8 mouse cellular contexts compared by ENCODE assay signal in genomic region chr8:84600311-84600907, GRCm38 (mm10).
A peak's percentile ranks its signal among the peaks of the same experiment; 100 is the strongest.
DNase-seq lines count a peak whose midpoint lies in the region; ATAC-seq lines count a peak whose summit lies in the region.

No protein-coding gene starts in this region.

- no peaks in the 10 kb centered on the region for H3K9me3 ChIP-seq in lung, embryonic 15.5 days
- no peaks in the 10 kb centered on the region for H3K9me3 ChIP-seq in forebrain, embryonic 15.5 days
- H3K9me3 ChIP-seq in liver, embryonic 11.5 days (ENCODE audit: control insufficient read depth, low read length), result no peaks in the 10 kb centered on the region
- no peaks in the 10 kb centered on the region for H3K9me3 ChIP-seq in stomach, embryonic 15.5 days

- H3K27ac ChIP-seq in lung, embryonic 15.5 days, result no peak overlapping the region
- H3K27ac ChIP-seq in forebrain, embryonic 15.5 days (replicated peaks), result 0 out of 2 replicates have a peak overlapping the region, but pooled peaks have one; percentile 40
- H3K27ac ChIP-seq in liver, embryonic 11.5 days (ENCODE audit: low read depth, low read length), result no peak overlapping the region
- H3K27ac ChIP-seq in stomach, embryonic 15.5 days, result no peak overlapping the region

- H3K9ac ChIP-seq in lung, embryonic 15.5 days, result no peak overlapping the region
- H3K9ac ChIP-seq in forebrain, embryonic 15.5 days (replicated peaks), result peak overlapping the region; percentile 48
- H3K9ac ChIP-seq in liver, embryonic 11.5 days (ENCODE audit: low read depth, low read length), result no peak overlapping the region
- no peak overlapping the region for H3K9ac ChIP-seq in stomach, embryonic 15.5 days

- H3K4me1 ChIP-seq in lung, embryonic 15.5 days, result peaks cover 9% of the 10 kb centered on the region
- peaks cover 16% of the 10 kb centered on the region for H3K4me1 ChIP-seq in forebrain, embryonic 15.5 days
- no peaks in the 10 kb centered on the region for H3K4me1 ChIP-seq in liver, embryonic 11.5 days (replicated peaks; ENCODE audit: control insufficient read depth, insufficient read depth, low read length)
- peaks cover 16% of the 10 kb centered on the region for H3K4me1 ChIP-seq in stomach, embryonic 15.5 days

- no peaks in the 10 kb centered on the region for H3K36me3 ChIP-seq in lung, embryonic 15.5 days
- no peaks in the 10 kb centered on the region for H3K36me3 ChIP-seq in forebrain, embryonic 15.5 days
- H3K36me3 ChIP-seq in liver, embryonic 11.5 days (ENCODE audit: control insufficient read depth, insufficient read depth, low read length), result no peaks in the 10 kb centered on the region
- H3K36me3 ChIP-seq in stomach, embryonic 15.5 days, result no peaks in the 10 kb centered on the region

- peak overlapping the region; percentile 26 for H3K4me3 ChIP-seq in lung, embryonic 15.5 days
- peak overlapping the region; percentile 31 for H3K4me3 ChIP-seq in forebrain, embryonic 15.5 days
- H3K4me3 ChIP-seq in liver, embryonic 11.5 days (ENCODE audit: low read depth, low read length), result peak overlapping the region; percentile 26; the same call in 1 of the 2 replicates
- H3K4me3 ChIP-seq in stomach, embryonic 15.5 days (replicated peaks), result peak overlapping the region; percentile 40

- peak overlapping the region; percentile 61 for H3K4me2 ChIP-seq in lung, embryonic 15.5 days
- H3K4me2 ChIP-seq in forebrain, embryonic 15.5 days (replicated peaks), result peak overlapping the region; percentile 60
- peak overlapping the region; percentile 54 for H3K4me2 ChIP-seq in liver, embryonic 11.5 days
- H3K4me2 ChIP-seq in stomach, embryonic 15.5 days, result peak overlapping the region; percentile 64

- no peak for DNase-seq in lung, postnatal 36 days
- no peak for DNase-seq in liver, embryonic 11.5 days (ENCODE audit: low spot score)
- no peak for DNase-seq in urinary bladder, adult 18-20 months (ENCODE audit: low spot score in 2 of 2)
- DNase-seq in frontal cortex, postnatal 36 days (ENCODE audit: low spot score in 2 of 2), result no peak
- no peak for DNase-seq in c-Kit-positive CD71-positive TER-119-positive erythroid progenitor cells, embryonic 14.5 days (ENCODE audit: low spot score)

- WGBS in lung, embryonic 15.5 days, result 19% methylated on average over 25 of the region's 26 CpGs
- 7% methylated on average over 26 of the region's 26 CpGs for WGBS in forebrain, embryonic 15.5 days
- 13% methylated on average over 26 of the region's 26 CpGs for WGBS in liver, embryonic 11.5 days
- 11% methylated on average over 26 of the region's 26 CpGs for WGBS in stomach, embryonic 15.5 days

- ATAC-seq in lung, embryonic 15.5 days (ENCODE audit: borderline replicate concordance, extremely low read depth, low FRiP score, low TSS enrichment), result no peak; the same call in 1 of the 2 replicates
- ATAC-seq in forebrain, embryonic 15.5 days (replicated peaks), result peak; percentile 39; the same call in 1 of the 2 replicates
- ATAC-seq in liver, embryonic 11.5 days (replicated peaks; ENCODE audit: low FRiP score), result no peak
- no peak for ATAC-seq in stomach, embryonic 15.5 days (ENCODE audit: insufficient read depth, low FRiP score, low read depth)

- H3K27me3 ChIP-seq in lung, embryonic 15.5 days, result peaks cover 22% of the 10 kb centered on the region
- no peaks in the 10 kb centered on the region for H3K27me3 ChIP-seq in forebrain, embryonic 15.5 days
- peaks cover 46% of the 10 kb centered on the region for H3K27me3 ChIP-seq in liver, embryonic 11.5 days (replicated peaks; ENCODE audit: control insufficient read depth, insufficient read depth, low read length)
- peaks cover 14% of the 10 kb centered on the region; the same call in 1 of the 2 replicates for H3K27me3 ChIP-seq in stomach, embryonic 15.5 days (replicated peaks)
